Mouse (Mus musculus) embryonic fibroblast, embryonic 13.5 days (primary cell): Measurements from ENCODE around the gene Zfp764. TPM values are rescaled to one million over a fixed set of nuclear protein-coding genes. Genes with fewer than 3 reads are reported as not detected.
A peak's percentile ranks its signal among the peaks of the same experiment; 100 is the strongest.
"Not testable (repeated sequence)": the region's sequence is repeated elsewhere in the genome, so short reads cannot be mapped to it uniquely, and the experiment has no call there.

Experiments used
- H3K27ac ChIP-seq: 2 replicates; pipeline ENCODE4 v1.5.1; 2012; ENCODE audit warnings: low read length, control low read depth, inconsistent platforms; ENCODE audit not compliant: insufficient read depth
- H3K4me1 ChIP-seq: 2 replicates; pipeline ENCODE4 v1.6.1; 2011; ENCODE audit warnings: low read length; ENCODE audit not compliant: control insufficient read depth, insufficient read depth
- H3K4me3 ChIP-seq: 2 replicates; pipeline ENCODE4 v1.5.1; 2011; ENCODE audit warnings: mild to moderate bottlenecking, control low read depth, low read length; ENCODE audit not compliant: insufficient read depth
- CTCF ChIP-seq: IDR thresholded peaks from 2 replicates; pipeline ENCODE4 v1.5.1; 2011; ENCODE audit warnings: mild to moderate bottlenecking, control low read depth, low read length, moderate library complexity, borderline replicate concordance; ENCODE audit not compliant: insufficient read depth
- POLR2A ChIP-seq: IDR thresholded peaks from 2 replicates; pipeline ENCODE4 v1.6.1; 2011; ENCODE audit warnings: low read depth, mild to moderate bottlenecking, control low read depth, low read length, moderate library complexity
- polyA plus RNA-seq: library from polyadenylated mRNA; stranded (reverse); fragments of >200 nt; gene quantifications from 2 replicates; pipeline ENCODE4 v1.2.4, GENCODE M21; 2011; ENCODE audit warnings: low read depth; ENCODE audit not compliant: missing spikeins, insufficient read length

Gene Zfp764
- polyA plus RNA-seq, 1 experiment, result 3.3 TPM

- H3K27ac ChIP-seq, result no peak overlapping the region
- TF ChIP-seq POLR2A (no peak), CTCF (no peak)
- H3K4me1 ChIP-seq, result peaks cover 9% of the 10 kb centered on the region
- H3K4me3 ChIP-seq, result peak overlapping the region; percentile 75; the same call in 1 of the 2 replicates
Observed at GRCm38 (mm10) chr7:127392251-127392824, 14.3 kb downstream of the Zfp764 start.

- TF ChIP-seq POLR2A, result no peak
- Histone ChIP-seq H3K4me1 (peaks cover 9% of the 10 kb centered on the region), H3K27ac (no peak overlapping the region), H3K4me3 (no peak overlapping the region)
Observed at GRCm38 (mm10) chr7:127391538-127391937, 15.1 kb downstream of the Zfp764 start.

DNA sequence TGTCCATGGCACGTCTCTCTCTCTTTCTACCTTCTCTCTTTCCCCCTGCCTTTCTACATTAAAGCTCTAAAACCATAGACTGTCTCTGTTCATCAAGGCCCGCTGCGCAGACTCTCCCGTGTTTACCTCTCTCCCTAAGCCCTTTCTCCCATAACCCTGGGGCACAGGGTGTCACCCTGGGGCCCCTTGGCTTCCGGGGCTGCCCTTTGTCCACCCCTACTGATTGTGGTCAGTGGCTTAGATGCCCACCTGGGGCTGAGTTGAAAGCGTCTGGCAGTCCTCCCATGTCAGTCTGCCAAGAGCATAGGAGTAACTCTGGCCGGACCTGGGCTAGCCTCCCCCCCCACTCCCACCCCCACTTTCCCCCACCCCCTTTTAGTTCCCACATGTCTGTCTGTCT lies 16.3 kb downstream of the Zfp764 start:
- TF ChIP-seq POLR2A (no peak), CTCF (no peak)
- no peak overlapping the region for H3K4me3 ChIP-seq
- no peak overlapping the region for H3K27ac ChIP-seq
- H3K4me1 ChIP-seq, result peaks cover 9% of the 10 kb centered on the region

GRCm38 (mm10) chr7:127388201-127388600 lies 18.4 kb downstream of the Zfp764 start:
- not testable (repeated sequence) for H3K4me3 ChIP-seq, H3K4me1 ChIP-seq
- H3K27ac ChIP-seq, result peak overlapping the region; percentile 86

DNA sequence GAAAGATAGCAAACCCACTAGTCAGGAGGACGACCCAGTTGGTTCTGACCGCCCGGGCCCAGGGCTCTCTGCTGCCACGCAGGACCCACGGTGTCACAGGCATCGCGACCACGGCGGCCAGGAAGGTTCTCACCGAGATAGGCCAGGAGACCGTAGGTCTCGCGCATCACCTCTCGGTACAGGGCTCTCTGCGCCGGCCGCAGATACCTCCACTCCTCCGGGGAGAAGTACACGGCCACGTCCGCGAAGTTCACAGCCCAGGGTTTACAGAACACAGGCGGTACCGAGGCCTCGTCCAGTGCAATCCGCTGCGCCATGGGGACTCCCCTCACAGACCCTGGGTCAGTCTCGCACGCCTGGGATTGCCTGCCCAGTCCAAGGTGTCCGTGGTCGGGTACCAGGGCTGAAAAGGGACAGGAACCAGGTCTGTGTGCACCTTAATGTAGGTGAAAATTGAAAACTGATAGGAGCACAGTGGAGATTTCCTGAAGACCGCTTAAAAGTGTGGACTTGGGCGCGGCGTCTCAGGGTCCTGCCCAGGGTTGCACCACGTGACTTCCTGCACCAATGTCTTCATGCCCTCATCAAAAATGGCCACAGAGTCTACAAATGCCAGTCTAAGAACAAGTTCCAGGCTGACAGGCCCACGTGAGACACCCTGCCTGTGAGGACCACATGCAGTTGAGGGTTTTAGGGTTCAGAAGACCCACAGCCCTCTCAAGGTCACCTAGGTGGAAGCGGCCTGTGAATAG lies 19.8 kb downstream of the Zfp764 start, which contains the start of gene 9130019O22Rik:
Gene 9130019O22Rik, minus strand, starts transcription at position 526 of the 752 bp plus-strand sequence.
- no peak for TF ChIP-seq CTCF
- TF ChIP-seq POLR2A, result peak; percentile 70
- H3K4me3 ChIP-seq, result peak within 1 kb of the TSS; percentile 39
- H3K4me1 ChIP-seq, result peaks cover 7% of the 10 kb centered on the region
- H3K27ac ChIP-seq, result peak within 1 kb of the TSS; percentile 86

DNA sequence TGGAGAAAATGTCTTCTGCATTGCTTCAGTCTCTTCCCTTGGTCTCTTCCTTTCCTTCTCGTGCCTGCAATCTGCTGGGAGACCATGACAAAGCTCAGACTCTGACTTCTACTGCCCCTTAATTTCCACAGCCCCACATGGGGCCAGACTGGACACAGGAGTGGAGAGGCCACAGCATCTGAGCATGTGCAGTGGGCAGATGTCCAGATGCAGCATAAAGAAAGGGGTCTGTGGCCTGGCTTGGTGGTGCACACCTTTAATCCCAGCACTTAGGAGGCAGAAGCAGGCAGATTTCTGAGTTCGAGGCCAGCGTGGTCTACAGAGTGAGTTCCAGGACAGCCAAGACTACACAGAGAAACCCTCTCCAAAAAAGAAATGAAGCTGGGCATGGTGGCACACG lies 21.1 kb downstream of the Zfp764 start:
- H3K27ac ChIP-seq, result not testable (repeated sequence)

DNA sequence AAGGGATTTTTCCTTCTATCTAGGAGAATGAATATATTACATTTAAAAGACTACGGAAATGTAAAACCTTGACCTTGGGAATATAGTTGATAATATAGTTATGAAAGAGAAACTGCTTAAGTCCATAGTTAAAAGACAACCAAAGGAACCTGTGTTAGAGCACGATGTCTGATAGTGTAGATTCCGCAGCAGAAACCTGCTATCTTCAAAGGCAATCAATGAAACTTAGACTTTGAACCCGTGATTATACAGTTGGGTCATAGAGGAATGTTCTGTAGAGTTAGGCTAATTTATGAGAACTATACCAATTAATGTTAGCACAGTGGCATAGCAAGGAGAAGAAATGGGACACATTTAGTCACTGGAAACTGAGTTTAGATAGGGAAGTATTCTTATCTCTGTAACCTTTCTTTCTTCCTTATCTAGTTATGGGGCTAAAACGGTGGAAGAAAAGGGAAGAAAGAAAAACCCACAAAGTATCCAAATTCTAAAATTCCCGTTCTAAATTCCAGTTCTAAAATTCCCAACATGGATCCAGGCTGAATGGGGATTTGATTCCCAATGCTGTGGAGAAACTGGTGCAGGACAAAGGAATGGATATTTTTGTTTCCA lies 28.2 kb downstream of the Zfp764 start:
- Histone ChIP-seq H3K4me1 (no peaks in the 10 kb centered on the region; the same call in 1 of the 2 replicates), H3K4me3 (no peak overlapping the region), H3K27ac (no peak overlapping the region)
- TF ChIP-seq POLR2A (no peak), CTCF (no peak)

More for the DNA sequence above, 21.1 kb downstream of the Zfp764 start:
- not testable (repeated sequence) for H3K4me3 ChIP-seq, H3K4me1 ChIP-seq

GRCm38 (mm10) chr7:127375271-127376245 lies 31.1 kb downstream of the Zfp764 start, which contains the start of gene Zfp747:
Gene Zfp747, minus strand, starts transcription at chr7:127376050.
- not testable (repeated sequence) for H3K4me1 ChIP-seq
- peak within 1 kb of the TSS; percentile 67; the same call in 1 of the 2 replicates for H3K27ac ChIP-seq
- peak within 1 kb of the TSS; percentile 76 for H3K4me3 ChIP-seq
- TF ChIP-seq CTCF, result peak; percentile 43; the same call in 1 of the 2 replicates
- peak; percentile 89 for TF ChIP-seq POLR2A

DNA sequence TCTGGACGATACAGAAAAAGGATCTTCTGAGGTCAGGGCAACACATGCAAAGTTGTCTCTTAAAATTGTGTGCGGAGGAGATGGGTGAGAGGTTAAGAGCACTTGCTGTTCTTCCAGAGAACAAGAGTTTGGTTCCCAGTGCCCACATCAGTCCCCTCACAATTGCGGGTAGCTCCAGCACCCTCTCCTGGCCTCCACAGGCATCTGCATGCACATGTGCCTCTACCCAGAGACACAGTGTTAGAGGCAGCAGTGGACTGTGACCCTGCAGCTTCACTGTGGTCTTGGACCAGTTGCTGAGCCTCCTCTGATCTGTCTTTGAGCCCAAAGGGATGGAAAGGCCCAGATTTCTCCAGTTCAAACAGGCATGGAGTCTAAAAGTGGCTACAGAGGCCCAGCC lies 34.8 kb downstream of the Zfp764 start:
- H3K4me1 ChIP-seq, H3K27ac ChIP-seq, H3K4me3 ChIP-seq: not testable (repeated sequence)
